Mouse (Mus musculus) liver, embryonic 14.5 days (tissue): ENCODE results near the gene Runx3. TPM values are rescaled to one million over a fixed set of nuclear protein-coding genes. Genes with fewer than 3 reads are reported as not detected.

Source experiments
- ATAC-seq: fragments of 200-750 bp; cut with Nextera tagmentation; 2 replicates; pipeline ENCODE4 v1.8.0; 2017; ENCODE audit warnings: moderate number of reproducible peaks, mild to moderate bottlenecking, moderate library complexity; ENCODE audit not compliant: insufficient read depth
- DNase-seq, 3 experiments: peaks; one replicate each; pipeline ENCODE4 v3.0.0-alpha.2; 2012 to 2013; ENCODE audit warnings: low read depth in 3 of 3, low spot score in 3 of 3
- H3K27ac ChIP-seq: fragments of 300-500 bp; sonication (generic); 2 replicates; pipeline ENCODE4 v1.5.1; 2014; ENCODE audit warnings: moderate library complexity, mild to moderate bottlenecking, control low read depth, inconsistent platforms
- H3K27me3 ChIP-seq: fragments of 300-500 bp; sonication (generic); 2 replicates; pipeline ENCODE4 v1.6.1; 2014; ENCODE audit warnings: mild to moderate bottlenecking, low read length, moderate library complexity; ENCODE audit not compliant: control insufficient read depth, insufficient read depth
- H3K36me3 ChIP-seq: fragments of 300-500 bp; sonication (generic); replicated peaks from 2 replicates; pipeline ENCODE4 v1.6.1; 2014; ENCODE audit warnings: low read depth; ENCODE audit not compliant: control insufficient read depth, insufficient read depth
- H3K4me1 ChIP-seq, 2 experiments: fragments of 200-500 bp in 1 of 2; fragments of 300-500 bp in 1 of 2; sonication (generic) in 1 of 2; replicated peaks; 2 replicates each; pipeline ENCODE4 v1.6.1; 2012 to 2014; ENCODE audit warnings: antibody characterized with exemption in 1 of 2, inconsistent platforms in 1 of 2, low read length in 1 of 2; ENCODE audit not compliant: control insufficient read depth in 2 of 2, insufficient read depth in 2 of 2
- H3K4me2 ChIP-seq: fragments of 300-500 bp; sonication (generic); 2 replicates; pipeline ENCODE4 v1.6.1; 2014; ENCODE audit warnings: low read depth, mild to moderate bottlenecking, control low read depth, moderate library complexity
- H3K4me3 ChIP-seq, 2 experiments: fragments of 200-500 bp in 1 of 2; fragments of 300-500 bp in 1 of 2; sonication (generic) in 1 of 2; 2 replicates each; pipeline ENCODE4 v1.5.1; 2012 to 2014; ENCODE audit warnings: low read depth in 2 of 2, low read length in 2 of 2, mild to moderate bottlenecking in 2 of 2, control low read depth in 1 of 2, inconsistent platforms in 1 of 2, moderate library complexity in 1 of 2; ENCODE audit not compliant: insufficient read depth in 1 of 2
- H3K9ac ChIP-seq: fragments of 300-500 bp; sonication (generic); replicated peaks from 2 replicates; pipeline ENCODE4 v1.6.1; 2014; ENCODE audit warnings: mild to moderate bottlenecking, control low read depth, moderate library complexity
- H3K9me3 ChIP-seq: fragments of 300-500 bp; sonication (generic); 2 replicates; pipeline ENCODE4 v1.6.1; 2016; ENCODE audit warnings: low read length, mixed read lengths; ENCODE audit not compliant: control insufficient read depth
- CTCF ChIP-seq: IDR thresholded peaks from 2 replicates; pipeline ENCODE4 v1.5.1; 2016; ENCODE audit warnings: antibody characterized with exemption, low read depth, control low read depth
- EP300 ChIP-seq: IDR thresholded peaks from 2 replicates; pipeline ENCODE4 v1.6.1; 2016; ENCODE audit warnings: antibody characterized with exemption, low read depth
- WGBS: fragments of 180-500 bp; shearing (Covaris S2); extraction: QIAGEN DNeasy Blood & Tissue Kit; methylation state at CpG from one replicate; pipeline ENCODE4 v1.1.7; 2014; ENCODE audit not compliant: insufficient replicate concordance; 5-methylcytosine and 5-hydroxymethylcytosine counted together
- polyA plus RNA-seq, 2 experiments: library from polyadenylated mRNA; depleted of rRNA in 1 of 2; stranded (reverse) in 1 of 2; unstranded in 1 of 2; fragments of >200 nt; fragmentation: Nextera tagmentation in 1 of 2; extraction: Ambion mirVana in 1 of 2; gene quantifications; 2 replicates each; pipeline versions ENCODE4 v1.2.1 to v1.2.3; 2012 to 2014

Runx3 gene
- polyA plus RNA-seq, 2 experiments, result 0.99 to 1.2 TPM

DNA sequence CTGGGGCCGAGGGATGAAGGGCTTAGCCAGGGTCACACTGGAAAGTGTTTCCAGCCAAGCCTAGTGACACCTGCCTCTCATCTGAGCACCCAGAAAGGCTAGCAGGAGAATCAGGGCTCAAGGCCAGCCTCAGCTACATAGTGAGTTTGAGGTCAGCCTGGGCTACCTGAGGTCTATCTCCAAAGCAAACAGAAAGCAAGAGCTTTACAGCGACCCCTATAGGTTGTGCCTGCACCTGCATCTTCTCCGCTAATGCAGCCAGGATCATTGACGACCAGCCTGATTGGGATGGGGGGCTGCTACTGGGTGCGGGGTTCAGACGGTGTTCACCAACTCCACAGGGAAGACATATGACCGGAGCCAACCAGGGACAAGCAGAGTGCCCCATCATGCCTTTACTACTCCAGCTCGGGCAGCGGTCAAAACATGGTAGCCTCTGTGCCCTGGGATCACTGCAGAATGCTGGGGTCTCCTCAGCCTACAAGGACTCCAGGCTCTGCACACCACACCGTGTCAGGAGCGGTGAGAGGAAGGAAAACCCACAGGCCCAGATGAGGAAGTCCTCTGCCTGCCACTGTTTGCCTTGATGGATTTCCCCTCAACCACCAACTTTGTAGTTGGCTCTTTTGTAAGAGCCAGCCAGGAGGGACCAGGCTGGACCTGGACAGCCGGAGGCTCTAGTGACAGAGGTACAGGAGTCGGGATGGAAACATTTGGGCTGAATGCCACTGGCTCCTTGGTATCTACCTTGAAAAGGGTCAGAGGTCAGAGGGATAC lies 35.2 kb upstream of the Runx3 start:
- Histone ChIP-seq H3K4me1 (no peaks in the 10 kb centered on the region), H3K4me3 (no peak overlapping the region), H3K36me3 (no peaks in the 10 kb centered on the region), H3K9me3 (no peaks in the 10 kb centered on the region), H3K4me2 (no peak overlapping the region), H3K27me3 (no peaks in the 10 kb centered on the region), H3K9ac (no peak overlapping the region), H3K27ac (no peak overlapping the region)
- WGBS, result 31% methylated on average over 13 of the region's 13 CpGs
- ATAC-seq (no peak), DNase-seq (no peak)
- TF ChIP-seq CTCF, result peak; percentile 72
- no peak for TF ChIP-seq EP300

DNA sequence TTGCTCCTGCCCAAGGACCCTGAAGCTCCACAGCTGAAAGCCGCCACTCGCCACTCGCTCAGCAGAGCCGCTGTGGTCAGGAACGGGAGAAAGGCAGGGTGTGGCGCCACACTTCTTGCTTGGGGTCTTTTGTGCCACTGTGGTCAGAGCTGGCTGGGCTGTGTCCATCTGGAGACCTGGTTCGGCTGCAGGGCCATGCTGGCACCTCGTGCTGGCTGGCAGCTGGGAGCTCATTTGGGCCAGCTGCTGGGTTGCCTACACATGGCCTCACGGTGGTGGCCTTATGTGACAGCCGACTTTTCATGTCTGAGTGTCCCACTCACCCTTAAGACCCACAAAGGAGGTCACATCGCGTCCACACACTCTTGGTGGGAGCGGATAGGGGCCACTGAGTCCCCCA lies 29.8 kb upstream of the Runx3 start:
- Histone ChIP-seq H3K4me1 (no peaks in the 10 kb centered on the region), H3K4me3 (no peak overlapping the region), H3K36me3 (no peaks in the 10 kb centered on the region), H3K27ac (no peak overlapping the region), H3K9ac (no peak overlapping the region), H3K27me3 (no peaks in the 10 kb centered on the region), H3K4me2 (no peak overlapping the region), H3K9me3 (no peaks in the 10 kb centered on the region)
- ATAC-seq (no peak), DNase-seq (no peak)
- 50% methylated on average over 13 of the region's 13 CpGs for WGBS
- TF ChIP-seq CTCF (no peak), EP300 (no peak)

DNA sequence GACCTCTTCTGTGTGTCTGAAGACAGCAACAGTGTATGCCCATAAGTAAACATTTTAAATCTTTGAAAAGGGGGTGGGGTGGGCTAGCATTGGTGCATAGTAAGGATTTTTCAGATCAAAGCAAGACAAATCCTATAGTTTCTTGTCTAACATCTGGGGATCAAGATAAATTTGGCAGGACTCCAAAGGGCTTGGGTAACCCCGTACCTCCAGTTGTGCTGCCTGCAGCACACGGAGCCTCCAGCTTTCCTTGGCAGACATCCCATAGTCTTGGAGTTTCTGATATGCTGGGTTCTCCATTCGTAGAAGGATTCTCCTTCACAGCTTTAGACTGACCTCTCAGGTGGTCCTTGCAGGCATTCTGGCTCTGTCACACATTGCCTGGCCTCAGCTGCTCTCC lies 27.6 kb upstream of the Runx3 start:
- Histone ChIP-seq H3K9me3 (no peaks in the 10 kb centered on the region), H3K4me1 (no peaks in the 10 kb centered on the region), H3K4me2 (no peak overlapping the region), H3K9ac (no peak overlapping the region), H3K27me3 (no peaks in the 10 kb centered on the region), H3K27ac (no peak overlapping the region), H3K36me3 (no peaks in the 10 kb centered on the region), H3K4me3 (no peak overlapping the region)
- DNase-seq (no peak), ATAC-seq (no peak)
- TF ChIP-seq CTCF (no peak), EP300 (no peak)
- 70% methylated on average over 3 of the region's 3 CpGs for WGBS

DNA sequence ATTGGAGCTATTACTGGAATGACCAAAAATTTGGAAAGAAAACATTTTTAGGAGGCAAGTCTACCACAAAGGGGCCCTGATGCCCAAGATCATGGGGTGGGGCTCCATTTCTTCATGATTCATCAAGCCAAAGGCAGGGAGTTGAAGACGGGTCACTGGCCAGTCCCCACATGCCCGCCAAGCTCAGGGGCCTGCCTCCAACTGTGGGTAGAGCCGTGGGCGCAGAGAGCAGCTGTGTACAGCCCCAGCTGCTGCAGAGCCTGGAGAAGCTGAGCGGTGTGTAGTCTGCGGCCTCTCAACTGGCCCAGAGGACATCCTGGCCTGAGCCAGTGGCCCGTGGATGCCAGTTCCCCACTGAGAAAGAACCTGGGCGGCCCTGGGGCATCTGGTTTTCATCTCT lies 24.8 kb upstream of the Runx3 start:
- 59% methylated on average over 8 of the region's 8 CpGs for WGBS
- Histone ChIP-seq H3K9ac (no peak overlapping the region), H3K36me3 (no peaks in the 10 kb centered on the region), H3K27ac (no peak overlapping the region), H3K4me3 (no peak overlapping the region), H3K9me3 (no peaks in the 10 kb centered on the region), H3K27me3 (no peaks in the 10 kb centered on the region), H3K4me1 (no peaks in the 10 kb centered on the region), H3K4me2 (no peak overlapping the region)
- ATAC-seq, result no peak
- no peak for TF ChIP-seq EP300
- TF ChIP-seq CTCF, result no peak
- DNase-seq, result no peak

DNA sequence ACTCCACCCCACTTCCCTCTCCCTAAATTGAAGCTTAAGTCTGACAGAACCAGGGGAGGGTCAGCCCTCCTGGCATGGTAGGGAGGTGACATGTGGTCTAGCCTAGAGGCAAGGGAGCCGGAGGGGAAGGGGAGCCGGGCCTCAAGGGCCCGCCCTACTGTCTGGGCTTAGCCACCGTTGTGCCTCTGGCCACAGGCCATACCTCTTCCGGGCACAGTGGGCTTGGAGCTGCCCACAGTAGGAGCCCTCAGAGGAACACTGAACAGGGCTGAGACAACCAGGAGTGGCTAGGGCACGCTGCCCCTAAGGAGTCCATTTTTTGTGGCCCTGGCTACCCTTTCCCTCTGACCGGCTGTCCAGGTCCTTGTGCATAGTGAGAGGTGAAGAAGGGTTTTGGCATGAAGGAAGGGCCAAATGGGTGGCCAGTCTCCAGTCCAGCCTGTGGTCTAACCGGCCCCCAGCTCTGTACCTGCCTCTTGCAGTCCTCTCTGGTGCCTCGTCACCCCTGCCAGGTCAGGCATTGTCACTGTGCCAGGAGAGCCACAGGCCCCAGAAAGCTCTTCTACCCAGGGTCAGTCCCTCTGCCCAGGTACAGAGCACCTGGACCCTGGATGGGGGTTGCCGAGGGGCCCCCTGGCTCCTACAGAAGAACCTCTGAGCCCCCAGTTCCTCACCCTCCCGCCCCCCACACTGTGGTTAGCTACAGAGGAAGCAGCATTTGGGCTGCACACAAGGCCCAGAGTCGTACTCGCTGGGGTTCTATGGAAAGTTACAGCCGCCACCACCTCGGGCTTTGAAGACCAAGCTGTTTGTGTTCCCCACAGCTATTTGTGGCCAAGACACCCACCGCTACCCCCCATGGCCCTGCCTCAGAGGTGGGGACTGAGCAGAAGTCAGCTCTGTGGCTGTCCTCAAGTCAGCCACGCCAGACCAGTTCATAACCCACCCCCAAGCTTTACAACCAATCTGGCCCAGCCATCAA lies 22.3 kb upstream of the Runx3 start:
- no peak overlapping the region for H3K4me2 ChIP-seq
- H3K27ac ChIP-seq, result no peak overlapping the region
- no peaks in the 10 kb centered on the region for H3K36me3 ChIP-seq
- no peaks in the 10 kb centered on the region for H3K9me3 ChIP-seq
- 33% methylated on average over 16 of the region's 17 CpGs for WGBS
- no peak overlapping the region for H3K4me3 ChIP-seq
- DNase-seq (no peak), ATAC-seq (no peak)
- no peaks in the 10 kb centered on the region for H3K4me1 ChIP-seq
- H3K9ac ChIP-seq, result no peak overlapping the region
- TF ChIP-seq EP300, result no peak
- TF ChIP-seq CTCF, result no peak
- no peaks in the 10 kb centered on the region; the same call in 1 of the 2 replicates for H3K27me3 ChIP-seq
